Mouse (Mus musculus) liver (tissue): ENCODE data around the gene Pde4dip.
A peak's percentile ranks its signal among the peaks of the same experiment; 100 is the strongest.

Experiments
- DNase-seq: peaks from one replicate; pipeline ENCODE4 v3.0.0-alpha.2; 2020; ENCODE audit warnings: mixed read lengths

Pde4dip gene

GRCm38 (mm10) chr3:97900516-97901490 is 12.3 kb upstream of the Pde4dip start, which contains the start of gene Sec22b:
TSS of gene Sec22b (plus strand) at chr3:97901190.
- peak; percentile 85 for DNase-seq

GRCm38 (mm10) chr3:97898381-97898780 is 9.9 kb upstream of the Pde4dip start:
- DNase-seq = no peak

- peak; percentile 46 for DNase-seq
Measured at GRCm38 (mm10) chr3:97894695-97895094, 6.2 kb upstream of the Pde4dip start.

- DNase-seq = no peak
Measured at GRCm38 (mm10) chr3:97890205-97890604, 1.7 kb upstream of the Pde4dip start.

GRCm38 (mm10) chr3:97887785-97888167 is 731 bp downstream of the Pde4dip start:
- DNase-seq = no peak

- DNase-seq = no peak
Measured at GRCm38 (mm10) chr3:97881576-97881975, 6.9 kb downstream of the Pde4dip start.

- DNase-seq = peak; percentile 68
Measured at GRCm38 (mm10) chr3:97879222-97879621, 9.3 kb downstream of the Pde4dip start.

- no peak for DNase-seq
Measured at GRCm38 (mm10) chr3:97876259-97876658, 12.2 kb downstream of the Pde4dip start.

GRCm38 (mm10) chr3:97874777-97875176 is 13.7 kb downstream of the Pde4dip start:
- DNase-seq = peak; percentile 12

- no peak for DNase-seq
Measured at GRCm38 (mm10) chr3:97869730-97870129, 18.8 kb downstream of the Pde4dip start.

- no peak for DNase-seq
Measured at GRCm38 (mm10) chr3:97868733-97869132, 19.8 kb downstream of the Pde4dip start.

- DNase-seq = peak; percentile 63
Measured at GRCm38 (mm10) chr3:97868024-97868689, 20.4 kb downstream of the Pde4dip start.

- peak; percentile 5 for DNase-seq
Measured at GRCm38 (mm10) chr3:97867221-97868023, 21.1 kb downstream of the Pde4dip start.

- DNase-seq = no peak
Measured at GRCm38 (mm10) chr3:97866696-97867095, 21.8 kb downstream of the Pde4dip start.

GRCm38 (mm10) chr3:97860820-97861451 is 27.6 kb downstream of the Pde4dip start:
- DNase-seq = no peak

GRCm38 (mm10) chr3:97859400-97859799 is 29.1 kb downstream of the Pde4dip start:
- no peak for DNase-seq

GRCm38 (mm10) chr3:97854575-97855384 is 33.7 kb downstream of the Pde4dip start:
- DNase-seq = no peak

GRCm38 (mm10) chr3:97851803-97852202 is 36.7 kb downstream of the Pde4dip start:
- no peak for DNase-seq

- DNase-seq = no peak
Measured at GRCm38 (mm10) chr3:97847626-97848025, 40.9 kb downstream of the Pde4dip start.

GRCm38 (mm10) chr3:97846448-97846847 is 42.1 kb downstream of the Pde4dip start:
- no peak for DNase-seq

GRCm38 (mm10) chr3:97844821-97845201 is 43.7 kb downstream of the Pde4dip start:
- no peak for DNase-seq
